In genomic region chr3:46764939-46765338, GRCm38 (mm10) we compare ENCODE assay signal across 27 mouse cellular contexts.
"Had no signal": no experiment of that assay in that cellular context is flagged by ENCODE, and none has a peak within 500 bp of the region (broad histone marks: within the 10 kb centered on the region; RNA-seq: fewer than 3 reads in every experiment).

No protein-coding gene starts in this region.

- DNase-seq: cerebellum, adult 9-10 months; cerebellum, adult 9-11 months; cerebellum, postnatal 10 days; cerebellum, postnatal 14 days; cerebellum, postnatal 25 days; cerebellum, postnatal 36 days; embryo, embryonic 11 days; forebrain, postnatal 0 days; gastrocnemius, adult 2 months; gastrocnemius, postnatal 10 days; gastrocnemius, postnatal 14 days; gastrocnemius, postnatal 25 days; gastrocnemius, postnatal 36 days; heart, adult 11 months; heart, adult 18-20 months; heart, adult 2 months had no signal

- H3K27ac ChIP-seq: embryonic facial prominence, embryonic 10.5 days; embryonic facial prominence, embryonic 12.5 days; embryonic facial prominence, embryonic 13.5 days; embryonic facial prominence, embryonic 15.5 days; forebrain, embryonic 10.5 days; forebrain, embryonic 13.5 days; forebrain, embryonic 15.5 days; gastrocnemius, adult 2 months; heart, adult 2 months; heart, embryonic 10.5 days had no signal

- H3K36me3 ChIP-seq: embryonic facial prominence, embryonic 10.5 days; embryonic facial prominence, embryonic 12.5 days; embryonic facial prominence, embryonic 13.5 days; embryonic facial prominence, embryonic 15.5 days; forebrain, embryonic 10.5 days; forebrain, embryonic 15.5 days; heart, embryonic 10.5 days had no signal

- H3K4me1 ChIP-seq: embryonic facial prominence, embryonic 10.5 days; embryonic facial prominence, embryonic 12.5 days; embryonic facial prominence, embryonic 13.5 days; embryonic facial prominence, embryonic 15.5 days; forebrain, embryonic 10.5 days; forebrain, embryonic 13.5 days; forebrain, embryonic 15.5 days; heart, embryonic 10.5 days had no signal

- H3K27me3 ChIP-seq: embryonic facial prominence, embryonic 12.5 days; embryonic facial prominence, embryonic 13.5 days; embryonic facial prominence, embryonic 15.5 days; forebrain, embryonic 13.5 days; forebrain, embryonic 15.5 days had no signal

- H3K9me3 ChIP-seq: embryonic facial prominence, embryonic 10.5 days; embryonic facial prominence, embryonic 12.5 days; embryonic facial prominence, embryonic 13.5 days; embryonic facial prominence, embryonic 15.5 days; forebrain, embryonic 10.5 days; forebrain, embryonic 13.5 days; forebrain, embryonic 15.5 days; heart, embryonic 10.5 days had no signal

- H3K4me2 ChIP-seq: embryonic facial prominence, embryonic 12.5 days; embryonic facial prominence, embryonic 13.5 days; embryonic facial prominence, embryonic 15.5 days; forebrain, embryonic 13.5 days; forebrain, embryonic 15.5 days had no signal

- H3K4me3 ChIP-seq: embryonic facial prominence, embryonic 10.5 days; embryonic facial prominence, embryonic 12.5 days; embryonic facial prominence, embryonic 13.5 days; embryonic facial prominence, embryonic 15.5 days; erythroblast, embryonic 14.5 days; forebrain, embryonic 10.5 days; forebrain, embryonic 13.5 days; forebrain, embryonic 15.5 days; gastrocnemius, adult 2 months; heart, adult 2 months; heart, embryonic 10.5 days had no signal

- ATAC-seq: forebrain, embryonic 13.5 days; forebrain, embryonic 14.5 days; forebrain, embryonic 15.5 days; forebrain, embryonic 16.5 days; forebrain, postnatal 0 days had no signal

- H3K9ac ChIP-seq: embryonic facial prominence, embryonic 12.5 days; embryonic facial prominence, embryonic 13.5 days; embryonic facial prominence, embryonic 15.5 days; forebrain, embryonic 13.5 days; forebrain, embryonic 15.5 days; forebrain, postnatal 0 days had no signal
